Mouse (Mus musculus) left cerebral cortex, adult 11 months (tissue): ENCODE data around the gene Rnls.

ENCODE experiments used
- DNase-seq: peaks from one replicate; pipeline ENCODE4 v3.0.0; 2022; ENCODE audit warnings: low spot score

The Rnls gene

GRCm38 (mm10) chr19:33262421-33262820, 129.7 kb downstream of the Rnls start:
- DNase-seq = no peak

- no peak for DNase-seq
These were observed 132.9 kb downstream of the Rnls start for GRCm38 (mm10) chr19:33259164-33259563.

- DNase-seq = no peak
These were observed 138.2 kb downstream of the Rnls start for GRCm38 (mm10) chr19:33253893-33254292.

GRCm38 (mm10) chr19:33252226-33252625, 139.9 kb downstream of the Rnls start:
- peak; percentile 40 for DNase-seq

GRCm38 (mm10) chr19:33244196-33244595, 147.9 kb downstream of the Rnls start:
- no peak for DNase-seq

- peak; percentile 37 for DNase-seq
These were observed 151.7 kb downstream of the Rnls start for GRCm38 (mm10) chr19:33240386-33240785.

GRCm38 (mm10) chr19:33232902-33233301, 159.2 kb downstream of the Rnls start:
- DNase-seq = no peak

GRCm38 (mm10) chr19:33231303-33231702, 160.8 kb downstream of the Rnls start:
- no peak for DNase-seq

GRCm38 (mm10) chr19:33227004-33227403, 165.1 kb downstream of the Rnls start:
- peak; percentile 45 for DNase-seq

- DNase-seq = no peak
These were observed 166.0 kb downstream of the Rnls start for GRCm38 (mm10) chr19:33225858-33226705.

GRCm38 (mm10) chr19:33225002-33225376, 167.1 kb downstream of the Rnls start:
- DNase-seq = no peak

GRCm38 (mm10) chr19:33224181-33225001, 167.7 kb downstream of the Rnls start:
- DNase-seq = peak; percentile 83

GRCm38 (mm10) chr19:33223766-33224165, 168.3 kb downstream of the Rnls start:
- DNase-seq = no peak

GRCm38 (mm10) chr19:33223276-33223675, 168.8 kb downstream of the Rnls start:
- no peak for DNase-seq

- DNase-seq = no peak
These were observed 169.4 kb downstream of the Rnls start for GRCm38 (mm10) chr19:33222595-33223223.

GRCm38 (mm10) chr19:33217791-33218300, 174.2 kb downstream of the Rnls start:
- no peak for DNase-seq

GRCm38 (mm10) chr19:33209709-33210108, 182.4 kb downstream of the Rnls start:
- DNase-seq = no peak

- DNase-seq = no peak
These were observed 184.1 kb downstream of the Rnls start for GRCm38 (mm10) chr19:33207991-33208390.

- DNase-seq = no peak
These were observed 186.7 kb downstream of the Rnls start for GRCm38 (mm10) chr19:33205389-33205788.

- no peak for DNase-seq
These were observed 189.7 kb downstream of the Rnls start for GRCm38 (mm10) chr19:33202422-33202821.

- DNase-seq = no peak
These were observed 190.9 kb downstream of the Rnls start for GRCm38 (mm10) chr19:33201181-33201580.

GRCm38 (mm10) chr19:33192064-33192463, 200.0 kb downstream of the Rnls start:
- DNase-seq = no peak
